Mouse (Mus musculus): ENCODE measurements around the gene Sfr1.

Sfr1 gene

GRCm38 (mm10) chr19:47750391-47750790, 18.9 kb downstream of the Sfr1 start:
- no peak for DNase-seq (ENCODE audit: extremely low read depth, low read depth, low spot score)

GRCm38 (mm10) chr19:47752456-47752855, 21.0 kb downstream of the Sfr1 start:
- DNase-seq (ENCODE audit: extremely low read depth, low read depth, low spot score), result no peak

GRCm38 (mm10) chr19:47753921-47754320, 22.4 kb downstream of the Sfr1 start:
- DNase-seq (ENCODE audit: extremely low read depth, low read depth, low spot score), result no peak

GRCm38 (mm10) chr19:47754931-47755330, 23.4 kb downstream of the Sfr1 start:
- no peak for DNase-seq (ENCODE audit: extremely low read depth, low read depth, low spot score)

- DNase-seq (ENCODE audit: extremely low read depth, low read depth, low spot score), result no peak
Observed at GRCm38 (mm10) chr19:47755625-47756024, 24.1 kb downstream of the Sfr1 start.

- DNase-seq (ENCODE audit: extremely low read depth, low read depth, low spot score), result no peak
Observed at GRCm38 (mm10) chr19:47777847-47778246, 46.4 kb downstream of the Sfr1 start.

- no peak for DNase-seq (ENCODE audit: extremely low read depth, low read depth, low spot score)
Observed at GRCm38 (mm10) chr19:47780145-47780544, 48.7 kb downstream of the Sfr1 start.

GRCm38 (mm10) chr19:47780972-47781371, 49.5 kb downstream of the Sfr1 start:
- DNase-seq (ENCODE audit: extremely low read depth, low read depth, low spot score), result no peak

GRCm38 (mm10) chr19:47783898-47784297, 52.4 kb downstream of the Sfr1 start:
- DNase-seq (ENCODE audit: extremely low read depth, low read depth, low spot score), result no peak

Data from fat pad, adult 2 months (tissue).